Mouse (Mus musculus) olfactory bulb, adult 2 months (tissue): ENCODE measurements around the gene Dnajc16.

ENCODE experiments used
- CTCF ChIP-seq: fragments of 200-500 bp; IDR thresholded peaks from 2 replicates; pipeline ENCODE4 v1.5.1; 2012; ENCODE audit warnings: low read depth, mild to moderate bottlenecking, low read length, moderate library complexity; ENCODE audit not compliant: insufficient read depth
- POLR2A ChIP-seq: fragments of 200-500 bp; IDR thresholded peaks from 2 replicates; pipeline ENCODE4 v1.6.1; 2012; ENCODE audit warnings: mild to moderate bottlenecking, low read depth, low read length, moderate library complexity; ENCODE audit not compliant: insufficient read depth

- TF ChIP-seq CTCF: no peak
- no peak for TF ChIP-seq POLR2A
Measured at GRCm38 (mm10) chr4:141711250-141711649, 79.5 kb downstream of the Dnajc16 start.
